Mouse (Mus musculus): ENCODE results near the gene Atpaf1.

Gene Atpaf1

DNA sequence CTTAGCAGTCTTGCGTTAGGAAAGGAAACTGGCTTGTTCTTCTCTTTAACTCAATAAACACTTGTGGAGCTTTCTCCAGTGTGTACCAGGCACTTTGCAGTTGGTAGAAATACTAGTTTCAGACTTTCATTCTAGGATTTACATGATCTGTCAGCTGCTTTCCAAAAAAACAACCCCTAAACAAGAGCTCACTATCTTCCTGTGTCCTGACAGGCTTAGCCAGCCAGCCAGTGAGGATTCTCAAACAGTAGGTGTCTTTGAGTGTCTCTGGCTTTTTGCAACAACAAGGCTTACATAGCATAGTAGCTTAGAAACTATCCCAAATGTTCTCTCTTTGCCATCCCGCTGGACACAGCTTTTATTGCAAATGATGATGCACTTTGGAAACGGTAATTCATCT, 30.5 kb upstream of the Atpaf1 start:
- H3K4me3 ChIP-seq (replicated peaks; ENCODE audit: low read length): no peak overlapping the region
- no peaks in the 10 kb centered on the region for H3K27me3 ChIP-seq (ENCODE audit: insufficient read depth, low read length)
- H3K36me3 ChIP-seq (ENCODE audit: insufficient read depth, low read length): peaks cover 29% of the 10 kb centered on the region
- no peaks in the 10 kb centered on the region for H3K4me1 ChIP-seq (replicated peaks; ENCODE audit: low read depth, low read length)
- no peaks in the 10 kb centered on the region for H3K9me3 ChIP-seq (ENCODE audit: low read length)
- TF ChIP-seq POU5F1 (IDR thresholded peaks at IDR 0.05; ENCODE audit: borderline replicate concordance, low read length): no peak
- no peak for TF ChIP-seq NANOG (IDR thresholded peaks at IDR 0.05; ENCODE audit: borderline replicate concordance, low read length)
- no peak for TF ChIP-seq CTCF (conservative IDR thresholded peaks at IDR 0.05; ENCODE audit: low read length)

DNA sequence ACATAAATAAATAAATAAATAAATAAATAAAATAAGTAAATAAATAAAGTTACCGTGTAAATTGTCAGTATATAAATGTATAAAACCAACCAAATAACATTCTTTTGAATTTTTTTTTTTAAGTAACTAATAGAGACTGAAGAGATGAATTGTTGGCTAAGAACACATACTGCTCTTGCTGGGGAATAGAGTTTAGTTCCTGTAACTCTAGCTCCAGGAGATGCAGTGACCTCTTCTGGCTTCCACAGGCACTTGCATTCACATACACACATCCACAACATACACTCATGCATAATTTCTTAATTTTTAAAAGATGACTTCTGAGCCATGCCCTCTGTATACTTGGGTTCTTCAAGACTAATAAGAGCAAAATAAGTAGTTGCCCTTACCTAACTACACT, 29.8 kb upstream of the Atpaf1 start:
- Histone ChIP-seq H3K36me3 (ENCODE audit: insufficient read depth, low read length) (peaks cover 30% of the 10 kb centered on the region), H3K27me3 (ENCODE audit: insufficient read depth, low read length) (no peaks in the 10 kb centered on the region), H3K4me1 (replicated peaks; ENCODE audit: low read depth, low read length) (no peaks in the 10 kb centered on the region), H3K4me3 (replicated peaks; ENCODE audit: low read length) (no peak overlapping the region), H3K9me3 (ENCODE audit: low read length) (no peaks in the 10 kb centered on the region)
- TF ChIP-seq POU5F1 (IDR thresholded peaks at IDR 0.05; ENCODE audit: borderline replicate concordance, low read length): no peak
- no peak for TF ChIP-seq CTCF (conservative IDR thresholded peaks at IDR 0.05; ENCODE audit: low read length)
- no peak for TF ChIP-seq NANOG (IDR thresholded peaks at IDR 0.05; ENCODE audit: borderline replicate concordance, low read length)

GRCm38 (mm10) chr4:115761206-115761605, 23.4 kb upstream of the Atpaf1 start:
- Histone ChIP-seq H3K4me1 (replicated peaks; ENCODE audit: low read depth, low read length) (no peaks in the 10 kb centered on the region), H3K9me3 (ENCODE audit: low read length) (no peaks in the 10 kb centered on the region), H3K27me3 (ENCODE audit: insufficient read depth, low read length) (no peaks in the 10 kb centered on the region), H3K4me3 (replicated peaks; ENCODE audit: low read length) (no peak overlapping the region), H3K36me3 (ENCODE audit: insufficient read depth, low read length) (peaks cover 63% of the 10 kb centered on the region)
- TF ChIP-seq CTCF (conservative IDR thresholded peaks at IDR 0.05; ENCODE audit: low read length) (no peak), NANOG (IDR thresholded peaks at IDR 0.05; ENCODE audit: borderline replicate concordance, low read length) (no peak), POU5F1 (IDR thresholded peaks at IDR 0.05; ENCODE audit: borderline replicate concordance, low read length) (no peak)

- TF ChIP-seq NANOG (IDR thresholded peaks at IDR 0.05; ENCODE audit: borderline replicate concordance, low read length) (no peak), POU5F1 (IDR thresholded peaks at IDR 0.05; ENCODE audit: borderline replicate concordance, low read length) (no peak), CTCF (conservative IDR thresholded peaks at IDR 0.05; ENCODE audit: low read length) (no peak)
- no peaks in the 10 kb centered on the region for H3K4me1 ChIP-seq (replicated peaks; ENCODE audit: low read depth, low read length)
- no peaks in the 10 kb centered on the region for H3K9me3 ChIP-seq (ENCODE audit: low read length)
- no peaks in the 10 kb centered on the region for H3K27me3 ChIP-seq (ENCODE audit: insufficient read depth, low read length)
- H3K36me3 ChIP-seq (ENCODE audit: insufficient read depth, low read length): peaks cover 79% of the 10 kb centered on the region
- no peak overlapping the region for H3K4me3 ChIP-seq (replicated peaks; ENCODE audit: low read length)
Observed at GRCm38 (mm10) chr4:115764581-115764980, 20.0 kb upstream of the Atpaf1 start.

- H3K27me3 ChIP-seq (ENCODE audit: insufficient read depth, low read length): no peaks in the 10 kb centered on the region
- H3K36me3 ChIP-seq (ENCODE audit: insufficient read depth, low read length): peaks cover 60% of the 10 kb centered on the region
- H3K4me3 ChIP-seq (replicated peaks; ENCODE audit: low read length): no peak overlapping the region
- H3K9me3 ChIP-seq (ENCODE audit: low read length): no peaks in the 10 kb centered on the region
- no peaks in the 10 kb centered on the region for H3K4me1 ChIP-seq (replicated peaks; ENCODE audit: low read depth, low read length)
- TF ChIP-seq POU5F1 (IDR thresholded peaks at IDR 0.05; ENCODE audit: borderline replicate concordance, low read length) (no peak), NANOG (IDR thresholded peaks at IDR 0.05; ENCODE audit: borderline replicate concordance, low read length) (no peak), CTCF (conservative IDR thresholded peaks at IDR 0.05; ENCODE audit: low read length) (no peak)
Observed at GRCm38 (mm10) chr4:115767647-115768467, 16.8 kb upstream of the Atpaf1 start.

- H3K9me3 ChIP-seq (ENCODE audit: low read length): no peaks in the 10 kb centered on the region
- H3K27me3 ChIP-seq (ENCODE audit: insufficient read depth, low read length): no peaks in the 10 kb centered on the region
- peaks cover 38% of the 10 kb centered on the region for H3K36me3 ChIP-seq (ENCODE audit: insufficient read depth, low read length)
- peaks cover 14% of the 10 kb centered on the region for H3K4me1 ChIP-seq (replicated peaks; ENCODE audit: low read depth, low read length)
- H3K4me3 ChIP-seq (replicated peaks; ENCODE audit: low read length): no peak overlapping the region
- TF ChIP-seq NANOG (IDR thresholded peaks at IDR 0.05; ENCODE audit: borderline replicate concordance, low read length) (no peak), CTCF (conservative IDR thresholded peaks at IDR 0.05; ENCODE audit: low read length) (no peak), POU5F1 (IDR thresholded peaks at IDR 0.05; ENCODE audit: borderline replicate concordance, low read length) (no peak)
Observed at GRCm38 (mm10) chr4:115775056-115775455, 9.6 kb upstream of the Atpaf1 start.

DNA sequence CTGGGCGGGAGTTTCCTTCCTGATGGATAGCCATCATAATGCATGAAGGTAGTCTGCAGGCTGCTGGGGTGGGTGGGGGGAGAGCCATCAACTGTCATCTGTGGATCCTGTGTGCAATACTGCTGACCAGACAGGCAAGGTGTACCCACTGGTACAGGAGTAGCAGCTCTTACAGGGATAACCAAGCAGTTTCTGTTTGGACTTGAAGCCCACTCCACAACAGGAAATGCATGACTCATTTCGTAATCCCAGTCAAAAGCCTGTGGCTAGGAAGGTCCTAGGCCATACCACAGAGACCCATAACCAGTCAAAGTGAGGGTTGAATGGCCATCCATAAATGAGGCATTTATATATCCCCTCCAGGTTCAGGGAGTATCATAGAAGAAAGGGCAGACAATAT, 7.0 kb upstream of the Atpaf1 start:
- Histone ChIP-seq H3K4me3 (replicated peaks; ENCODE audit: low read length) (no peak overlapping the region), H3K36me3 (ENCODE audit: insufficient read depth, low read length) (peaks cover 35% of the 10 kb centered on the region), H3K27me3 (ENCODE audit: insufficient read depth, low read length) (no peaks in the 10 kb centered on the region), H3K9me3 (ENCODE audit: low read length) (no peaks in the 10 kb centered on the region), H3K4me1 (replicated peaks; ENCODE audit: low read depth, low read length) (peaks cover 16% of the 10 kb centered on the region)
- no peak for TF ChIP-seq POU5F1 (IDR thresholded peaks at IDR 0.05; ENCODE audit: borderline replicate concordance, low read length)
- TF ChIP-seq CTCF (conservative IDR thresholded peaks at IDR 0.05; ENCODE audit: low read length): no peak
- TF ChIP-seq NANOG (IDR thresholded peaks at IDR 0.05; ENCODE audit: borderline replicate concordance, low read length): no peak

DNA sequence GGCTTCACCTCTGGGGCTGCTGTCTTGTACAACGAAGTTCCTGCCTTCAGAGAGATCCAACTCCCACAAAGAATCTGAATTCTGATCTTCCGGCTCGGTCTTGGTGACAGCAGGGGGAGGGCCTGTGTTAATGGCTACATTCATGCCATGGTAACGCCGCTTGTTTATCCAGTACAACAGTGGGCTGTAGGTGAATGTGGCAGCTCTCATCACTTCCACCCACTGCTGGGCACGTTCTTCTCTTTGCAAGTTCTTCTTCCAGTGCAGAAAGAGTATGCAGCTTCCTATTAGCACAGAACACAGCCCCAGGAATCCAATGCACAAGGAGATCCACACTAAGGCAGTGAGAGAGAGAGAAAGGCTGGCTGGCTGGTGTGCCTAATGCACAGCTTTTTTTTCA, 4.3 kb upstream of the Atpaf1 start:
- peaks cover 32% of the 10 kb centered on the region for H3K4me1 ChIP-seq (replicated peaks; ENCODE audit: low read depth, low read length)
- H3K27me3 ChIP-seq (ENCODE audit: insufficient read depth, low read length): peaks cover 7% of the 10 kb centered on the region; the same call in 1 of the 2 replicates
- H3K9me3 ChIP-seq (ENCODE audit: low read length): no peaks in the 10 kb centered on the region
- no peak overlapping the region for H3K4me3 ChIP-seq (replicated peaks; ENCODE audit: low read length)
- no peak for TF ChIP-seq POU5F1 (IDR thresholded peaks at IDR 0.05; ENCODE audit: borderline replicate concordance, low read length)
- TF ChIP-seq NANOG (IDR thresholded peaks at IDR 0.05; ENCODE audit: borderline replicate concordance, low read length): no peak
- TF ChIP-seq CTCF (conservative IDR thresholded peaks at IDR 0.05; ENCODE audit: low read length): no peak
- H3K36me3 ChIP-seq (ENCODE audit: insufficient read depth, low read length): peaks cover 18% of the 10 kb centered on the region
